Mouse (Mus musculus): ENCODE measurements around the gene Abcg8.

GRCm38 (mm10) chr17:84644292-84645050, 31.6 kb upstream of the Abcg8 start:
- TF ChIP-seq CTCF (IDR thresholded peaks at IDR 0.05; ENCODE audit: borderline replicate concordance, insufficient read depth, low read length): no peak
- TF ChIP-seq POLR2A (IDR thresholded peaks at IDR 0.05; ENCODE audit: low read depth, low read length): no peak
